ENCODE assay signal across 29 mouse cellular contexts in the genomic region with DNA sequence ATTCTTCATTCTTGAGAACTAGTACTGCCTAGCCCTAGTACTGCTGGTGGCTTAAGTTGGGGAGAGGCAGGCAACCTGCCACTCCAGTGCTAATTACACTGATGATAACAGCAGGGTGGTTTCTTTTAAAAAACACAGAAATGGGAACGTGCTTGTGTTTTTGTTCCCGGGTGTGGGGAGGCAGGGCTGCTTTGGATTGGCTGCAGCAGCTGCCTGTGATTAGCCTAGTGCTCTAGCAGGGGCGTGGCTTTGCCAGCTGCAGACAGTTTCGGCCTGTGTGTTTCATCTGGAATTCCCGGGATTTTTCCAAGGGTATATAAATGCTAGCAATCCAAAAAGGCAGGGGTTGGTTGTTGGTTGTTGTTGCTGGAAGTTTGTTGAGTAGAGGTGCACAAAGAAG. TPM values are rescaled to one million over a fixed set of nuclear protein-coding genes. Genes with fewer than 3 reads are reported as not detected.
DNase-seq lines count a peak whose midpoint lies in the region; ATAC-seq and TF ChIP-seq lines count a peak whose summit lies in the region.
"Had no signal": no experiment of that assay in that cellular context is flagged by ENCODE, and none has a peak within 500 bp of the region (broad histone marks: within the 10 kb centered on the region; RNA-seq: fewer than 3 reads in every experiment).

No protein-coding gene starts in this region.

- DNase-seq in kidney, postnatal 4 days, result peak; percentile 9 to 10
- no peak for DNase-seq in kidney, postnatal 14 days
- DNase-seq in MEL (ENCODE audit: low read depth, low spot score), result peak; percentile 58
- peak; percentile 71 for DNase-seq in ZHBTc4 (ENCODE audit: low read depth, low spot score)
- peak; percentile 4 for DNase-seq in limb, embryonic 14.5 days (ENCODE audit: low spot score)
- DNase-seq in adipocyte (ENCODE audit: low spot score), result no peak
- no peak for DNase-seq in hindbrain, embryonic 10.5 days (ENCODE audit: low spot score)
- DNase-seq: adrenal gland, postnatal 10 days; cerebellum, adult 11 months; cerebellum, postnatal 25 days; kidney, adult 18-20 months; layer of hippocampus, postnatal 36 days; lung, adult 18-20 months; right cerebral cortex, postnatal 14 days; spleen, adult 18-20 months; thymus, postnatal 4 days had no signal

- TF ChIP-seq POLR2A in MEL (IDR thresholded peaks at IDR 0.05; ENCODE audit: control insufficient read depth in 1 of 2, insufficient read depth in 1 of 2, low read depth in 1 of 2, low read length in 2 of 2, poor library complexity in 1 of 2), result no peak
- no peak for TF ChIP-seq POLR2A in limb, embryonic 14.5 days (IDR thresholded peaks at IDR 0.05; ENCODE audit: borderline replicate concordance, extremely low read depth, insufficient read depth, insufficient read length)

- no peak overlapping the region for H3K9ac ChIP-seq in MEL (ENCODE audit: control insufficient read depth, low read depth, low read length, poor library complexity, severe bottlenecking)
- no peak overlapping the region for H3K9ac ChIP-seq in limb, embryonic 14.5 days (ENCODE audit: low read depth, low read length, severe bottlenecking)
- H3K9ac ChIP-seq: forebrain, embryonic 15.5 days; heart, embryonic 15.5 days; midbrain, embryonic 15.5 days had no signal

- H3K4me3 ChIP-seq in MEL (ENCODE audit: control insufficient read depth in 1 of 2, insufficient read depth in 1 of 2, low read depth in 2 of 2, low read length in 2 of 2), result no peak overlapping the region
- no peak overlapping the region for H3K4me3 ChIP-seq in limb, embryonic 14.5 days (replicated peaks; ENCODE audit: low read length)
- no peak overlapping the region for H3K4me3 ChIP-seq in hindbrain, embryonic 10.5 days
- H3K4me3 ChIP-seq: forebrain, embryonic 15.5 days; heart, embryonic 15.5 days; layer of hippocampus, adult 2 months; midbrain, embryonic 15.5 days; myocyte had no signal

- H3K4me1 ChIP-seq in MEL (ENCODE audit: control insufficient read depth in 1 of 2, insufficient read depth in 2 of 2, low read length in 2 of 2), result no peaks in the 10 kb centered on the region
- H3K4me1 ChIP-seq in limb, embryonic 14.5 days (ENCODE audit: control insufficient read depth, insufficient read depth, low read length), result no peaks in the 10 kb centered on the region
- no peaks in the 10 kb centered on the region for H3K4me1 ChIP-seq in hindbrain, embryonic 10.5 days (replicated peaks)
- H3K4me1 ChIP-seq: forebrain, embryonic 15.5 days; midbrain, embryonic 15.5 days had no signal

- no peaks in the 10 kb centered on the region for H3K79me2 ChIP-seq in MEL (ENCODE audit: control insufficient read depth, insufficient read depth, low read length, poor library complexity)

- no peak for TF ChIP-seq EP300 in MEL (IDR thresholded peaks at IDR 0.05; ENCODE audit: low read depth in 1 of 2, low read length in 2 of 2)

- TF ChIP-seq RAD21 in MEL (IDR thresholded peaks at IDR 0.05; ENCODE audit: low read depth, low read length), result no peak

- ATAC-seq in limb, embryonic 14.5 days (ENCODE audit: low FRiP score, low read depth), result no peak
- ATAC-seq: forebrain, embryonic 15.5 days; midbrain, embryonic 15.5 days had no signal

- no peak overlapping the region for H3K4me2 ChIP-seq in limb, embryonic 14.5 days (replicated peaks; ENCODE audit: low read depth, low read length, severe bottlenecking)
- H3K4me2 ChIP-seq: forebrain, embryonic 15.5 days; heart, embryonic 15.5 days; liver, embryonic 11.5 days; midbrain, embryonic 15.5 days had no signal

- no peak for TF ChIP-seq CTCF in MEL (IDR thresholded peaks at IDR 0.05 in 2 of 3, conservative IDR thresholded peaks at IDR 0.05 in 1 of 3; ENCODE audit: control insufficient read depth in 1 of 3, insufficient read depth in 1 of 3, low read depth in 2 of 3, low read length in 3 of 3, poor library complexity in 1 of 3, severe bottlenecking in 1 of 3)

- no peaks in the 10 kb centered on the region for H3K36me3 ChIP-seq in MEL (ENCODE audit: control insufficient read depth in 1 of 2, insufficient read depth in 2 of 2, low read length in 2 of 2)
- H3K36me3 ChIP-seq in limb, embryonic 14.5 days (ENCODE audit: control insufficient read depth, insufficient read depth, low read length), result no peaks in the 10 kb centered on the region
- no peaks in the 10 kb centered on the region for H3K36me3 ChIP-seq in hindbrain, embryonic 10.5 days
- H3K36me3 ChIP-seq: forebrain, embryonic 15.5 days; heart, embryonic 15.5 days; midbrain, embryonic 15.5 days had no signal

- no peak overlapping the region for H3K27ac ChIP-seq in MEL (ENCODE audit: control insufficient read depth, low read depth, low read length)
- no peak overlapping the region for H3K27ac ChIP-seq in limb, embryonic 14.5 days (replicated peaks; ENCODE audit: low read depth, low read length)
- H3K27ac ChIP-seq in hindbrain, embryonic 10.5 days, result no peak overlapping the region
- H3K27ac ChIP-seq: forebrain, embryonic 15.5 days; heart, embryonic 15.5 days; kidney, postnatal 0 days; layer of hippocampus, adult 2 months; midbrain, embryonic 15.5 days had no signal

- no peaks in the 10 kb centered on the region for H3K9me3 ChIP-seq in MEL (replicated peaks; ENCODE audit: insufficient read depth, low read length)
- 0 out of 2 replicates have a peak, but pooled peaks cover 3% of the 10 kb centered on the region for H3K9me3 ChIP-seq in limb, embryonic 14.5 days (ENCODE audit: control insufficient read depth, low read length)
- no peaks in the 10 kb centered on the region for H3K9me3 ChIP-seq in hindbrain, embryonic 10.5 days
- H3K9me3 ChIP-seq: forebrain, embryonic 15.5 days; heart, embryonic 15.5 days; midbrain, embryonic 15.5 days had no signal

- H3K27me3 ChIP-seq in MEL (ENCODE audit: control insufficient read depth in 1 of 2, insufficient read depth in 2 of 2, low read length in 2 of 2), result peaks cover 0 to 6% of the 10 kb centered on the region in 2 experiments; a peak in 1 of 4 replicates
- no peaks in the 10 kb centered on the region for H3K27me3 ChIP-seq in limb, embryonic 14.5 days (ENCODE audit: control insufficient read depth, insufficient read depth, low read length)
- H3K27me3 ChIP-seq in hindbrain, embryonic 10.5 days (ENCODE audit: insufficient read depth, poor library complexity, severe bottlenecking), result no peaks in the 10 kb centered on the region
- H3K27me3 ChIP-seq: forebrain, embryonic 15.5 days; heart, embryonic 15.5 days; midbrain, embryonic 15.5 days had no signal

- 20% methylated on average over 5 of the region's 5 CpGs for WGBS in limb, embryonic 14.5 days
- 59% methylated on average over 5 of the region's 5 CpGs for WGBS in hindbrain, embryonic 10.5 days

TF ChIP-seq in MEL, 35 proteins besides CTCF, POLR2A, EP300 and RAD21:
- TF ChIP-seq MAX (IDR thresholded peaks at IDR 0.05; ENCODE audit: low read length), result peak; percentile 55; the same call in 1 of the 2 replicates
- TF ChIP-seq MXI1 (IDR thresholded peaks at IDR 0.05; ENCODE audit: low read depth, low read length), result peak; percentile 46; the same call in 1 of the 2 replicates
- TF ChIP-seq KAT2A (conservative IDR thresholded peaks at IDR 0.05; ENCODE audit: low read depth, low read length), result no peak
- peak; percentile 68; the same call in 1 of the 2 replicates for TF ChIP-seq SIN3A (IDR thresholded peaks at IDR 0.05; ENCODE audit: low read length)

RNA-seq across cellular contexts. Expression of a gene that starts 18.4 kb away (rescaled TPM):
- not detected in 2 replicates for total RNA-seq in MEL (2012; rRNA removed)
- polyA plus RNA-seq in MEL (2012; ENCODE audit: insufficient read depth in 1 of 2, insufficient read length in 2 of 2, low read depth in 1 of 2, low replicate concordance in 2 of 2, missing spikeins in 1 of 2), result under 1 TPM in 1 of 2 experiments, not detected in 1; 0.06 TPM
- polyA plus RNA-seq in limb, embryonic 14.5 days (2012; rRNA removed), result not detected in 2 replicates
- polyA plus RNA-seq in limb, embryonic 14.5 days (2014; fragmentation: Nextera tagmentation; extraction: Ambion mirVana), result not detected in 2 replicates
- polyA plus RNA-seq in hindbrain, embryonic 10.5 days (2016; fragmentation: Nextera tagmentation; extraction: Ambion mirVana), result not detected in 2 replicates
- total RNA-seq: adrenal gland, postnatal 10 days; ES-E14; gastrocnemius, postnatal 4 days; layer of hippocampus, adult 2 months; layer of hippocampus, postnatal 36 days; left cerebral cortex, postnatal 14 days; megakaryocyte, adult 5-6 weeks had no signal
- polyA plus RNA-seq: forebrain, embryonic 15.5 days; heart, embryonic 15.5 days; hindbrain, embryonic 11.5 days; kidney, postnatal 0 days; liver, embryonic 11.5 days; midbrain, embryonic 15.5 days; myocyte; neural tube, embryonic 14.5 days had no signal

RNA-seq across cellular contexts. Expression of a gene that starts 18.9 kb away (rescaled TPM):
- not detected in 2 replicates for total RNA-seq in MEL (2012; rRNA removed)
- not detected for polyA plus RNA-seq in MEL (2012; ENCODE audit: insufficient read depth in 1 of 2, insufficient read length in 2 of 2, low read depth in 1 of 2, low replicate concordance in 2 of 2, missing spikeins in 1 of 2)
- 0.09 and 0.40 TPM in 2 replicates for polyA plus RNA-seq in limb, embryonic 14.5 days (2012; rRNA removed)
- 0.77 and 1.0 TPM in 2 replicates for polyA plus RNA-seq in limb, embryonic 14.5 days (2014; fragmentation: Nextera tagmentation; extraction: Ambion mirVana)
- not detected in 2 replicates for polyA plus RNA-seq in hindbrain, embryonic 10.5 days (2016; fragmentation: Nextera tagmentation; extraction: Ambion mirVana)
- total RNA-seq: adrenal gland, postnatal 10 days; gastrocnemius, postnatal 4 days; layer of hippocampus, postnatal 36 days; left cerebral cortex, postnatal 14 days; megakaryocyte, adult 5-6 weeks had no signal
- polyA plus RNA-seq: forebrain, embryonic 15.5 days; heart, embryonic 15.5 days; hindbrain, embryonic 11.5 days; liver, embryonic 11.5 days; myocyte; neural tube, embryonic 14.5 days had no signal

RNA-seq across cellular contexts. Expression of a gene that starts 44.1 kb away (rescaled TPM):
- not detected in 2 replicates for total RNA-seq in MEL (2012; rRNA removed)
- polyA plus RNA-seq in MEL (2012; ENCODE audit: insufficient read depth in 1 of 2, insufficient read length in 2 of 2, low read depth in 1 of 2, low replicate concordance in 2 of 2, missing spikeins in 1 of 2), result not detected
- polyA plus RNA-seq in limb, embryonic 14.5 days (2012; rRNA removed), result not detected in 2 replicates
- 0.12 TPM in 1 of 2 replicates, not detected in the other for polyA plus RNA-seq in limb, embryonic 14.5 days (2014; fragmentation: Nextera tagmentation; extraction: Ambion mirVana)
- polyA plus RNA-seq in hindbrain, embryonic 10.5 days (2016; fragmentation: Nextera tagmentation; extraction: Ambion mirVana), result not detected in 2 replicates
- total RNA-seq: adrenal gland, postnatal 10 days; ES-E14; gastrocnemius, postnatal 4 days; layer of hippocampus, adult 2 months; layer of hippocampus, postnatal 36 days; left cerebral cortex, postnatal 14 days; megakaryocyte, adult 5-6 weeks had no signal
- polyA plus RNA-seq: forebrain, embryonic 15.5 days; heart, embryonic 15.5 days; hindbrain, embryonic 11.5 days; kidney, postnatal 0 days; liver, embryonic 11.5 days; myocyte; neural tube, embryonic 14.5 days had no signal

RNA-seq across cellular contexts. Expression of a gene that starts 57.0 kb away (rescaled TPM):
- 58.7 and 73.3 TPM in 2 replicates for total RNA-seq in MEL (2012; rRNA removed)
- 10 to 100 TPM in 1 of 2 experiments, not detected in 1; 39.1 TPM for polyA plus RNA-seq in MEL (2012; ENCODE audit: insufficient read depth in 1 of 2, insufficient read length in 2 of 2, low read depth in 1 of 2, low replicate concordance in 2 of 2, missing spikeins in 1 of 2)
- 28.6 and 35.4 TPM in 2 replicates for polyA plus RNA-seq in limb, embryonic 14.5 days (2012; rRNA removed)
- 20.6 and 21.7 TPM in 2 replicates for polyA plus RNA-seq in limb, embryonic 14.5 days (2014; fragmentation: Nextera tagmentation; extraction: Ambion mirVana)
- 8.0 and 10.9 TPM in 2 replicates for polyA plus RNA-seq in hindbrain, embryonic 10.5 days (2016; fragmentation: Nextera tagmentation; extraction: Ambion mirVana)

Comparison
In these comparisons a context has a peak if more than half of its experiments do, and no peak if none do; other contexts are left out.
1. DNase-seq: peak in kidney, postnatal 4 days (2 of 2), MEL (single experiment), ZHBTc4 (single experiment) and limb, embryonic 14.5 days (single experiment); none in kidney, postnatal 14 days (single experiment), adipocyte (single experiment) and hindbrain, embryonic 10.5 days (single experiment).